Mouse (Mus musculus) limb, embryonic 12.5 days (tissue): ENCODE results near the gene Ccdc33. TPM values are rescaled to one million over a fixed set of nuclear protein-coding genes. Genes with fewer than 3 reads are reported as not detected.

Experiments
- polyA plus RNA-seq: library from polyadenylated mRNA; unstranded; fragments of >200 nt; fragmentation: Nextera tagmentation; extraction: Ambion mirVana; gene quantifications from 2 replicates; pipeline ENCODE4 v1.2.1, GENCODE M21; 2016

The Ccdc33 gene
- polyA plus RNA-seq, 1 experiment from 2014 or later = 0.19 TPM

Other genes with a start within 250 kb of the Ccdc33 start
- gene Ubl7, start 207.8 kb downstream of the Ccdc33 start, polyA plus RNA-seq = 117 and 124 TPM in 2 replicates
- gene Sema7a, start 178.7 kb downstream of the Ccdc33 start, polyA plus RNA-seq = 0.18 and 0.99 TPM in 2 replicates
- gene Cyp11a1, start 112.4 kb downstream of the Ccdc33 start, polyA plus RNA-seq = 0.16 and 0.24 TPM in 2 replicates
- gene Stra6, start 55.0 kb downstream of the Ccdc33 start, polyA plus RNA-seq = 37.5 and 49.0 TPM in 2 replicates
- gene Islr, start 85.5 kb upstream of the Ccdc33 start, polyA plus RNA-seq = 109 and 120 TPM in 2 replicates
- gene Islr2, start 85.5 kb upstream of the Ccdc33 start, polyA plus RNA-seq = 1.4 and 1.8 TPM in 2 replicates
- 16.1 and 18.4 TPM in 2 replicates for gene Pml, start 131.0 kb upstream of the Ccdc33 start, polyA plus RNA-seq
- 33.6 and 35.3 TPM in 2 replicates for gene Stoml1, start 134.3 kb upstream of the Ccdc33 start, polyA plus RNA-seq
- gene Loxl1, start 194.4 kb upstream of the Ccdc33 start, polyA plus RNA-seq = 30.1 and 34.7 TPM in 2 replicates